Mouse (Mus musculus): Measurements from ENCODE around the gene Nus1.

GRCm38 (mm10) chr10:52434836-52435235, 17.5 kb downstream of the Nus1 start:
- TF ChIP-seq CTCF (IDR thresholded peaks at IDR 0.05; ENCODE audit: control insufficient read depth, insufficient read depth, low read length) (no peak), POLR2A (IDR thresholded peaks at IDR 0.05; ENCODE audit: borderline replicate concordance, control insufficient read depth, low read depth, low read length) (no peak)

Measured in bone marrow, adult 2 months (tissue).